Mouse (Mus musculus) olfactory bulb, adult 2 months (tissue): ENCODE measurements around the gene Negr1. TPM values are rescaled to one million over a fixed set of nuclear protein-coding genes. Genes with fewer than 3 reads are reported as not detected.

ENCODE experiments used
- H3K27ac ChIP-seq: fragments of 200-500 bp; 2 replicates; pipeline ENCODE4 v1.5.1; 2012; ENCODE audit warnings: low read depth, low read length; ENCODE audit not compliant: insufficient read depth
- H3K4me1 ChIP-seq: fragments of 200-500 bp; 2 replicates; pipeline ENCODE4 v1.6.1; 2012; ENCODE audit warnings: low read length; ENCODE audit not compliant: control insufficient read depth, insufficient read depth
- H3K4me3 ChIP-seq: fragments of 200-500 bp; 2 replicates; pipeline ENCODE4 v1.5.1; 2012; ENCODE audit warnings: mild to moderate bottlenecking, low read depth, low read length, moderate library complexity; ENCODE audit not compliant: insufficient read depth
- CTCF ChIP-seq: fragments of 200-500 bp; IDR thresholded peaks from 2 replicates; pipeline ENCODE4 v1.5.1; 2012; ENCODE audit warnings: low read depth, mild to moderate bottlenecking, low read length, moderate library complexity; ENCODE audit not compliant: insufficient read depth
- POLR2A ChIP-seq: fragments of 200-500 bp; IDR thresholded peaks from 2 replicates; pipeline ENCODE4 v1.6.1; 2012; ENCODE audit warnings: mild to moderate bottlenecking, low read depth, low read length, moderate library complexity; ENCODE audit not compliant: insufficient read depth
- WGBS: fragments of 180-500 bp; shearing (Covaris S2); methylation state at CpG from one replicate; pipeline ENCODE4 v1.1.7; 2018; 5-methylcytosine and 5-hydroxymethylcytosine counted together
- polyA plus RNA-seq: library from polyadenylated mRNA; stranded (reverse); fragments of >200 nt; gene quantifications from 2 replicates; pipeline ENCODE4 v1.2.4, GENCODE M21; 2012; ENCODE audit warnings: low replicate concordance; ENCODE audit not compliant: missing spikeins, insufficient read depth, insufficient read length

Negr1 gene
- polyA plus RNA-seq, 1 experiment: 504 TPM

DNA sequence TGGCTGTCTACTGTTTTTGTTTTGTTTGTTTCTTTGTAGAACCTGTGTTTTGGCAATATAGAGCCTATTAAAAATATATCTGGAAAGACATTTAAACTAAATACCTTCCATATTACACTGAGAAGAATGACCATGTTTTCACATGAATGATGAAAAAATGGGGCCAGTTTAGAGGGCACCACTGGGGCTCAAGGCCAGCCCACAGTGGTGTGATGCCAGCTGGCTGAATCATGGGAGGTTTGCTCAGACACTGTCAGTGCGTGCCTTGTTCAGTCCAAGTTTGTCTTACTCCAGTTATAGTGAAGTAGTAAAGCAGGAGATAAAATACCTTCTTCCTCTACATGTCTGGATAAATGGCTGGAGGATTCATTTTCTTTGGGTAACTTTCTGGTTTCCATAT, 181.7 kb downstream of the Negr1 start:
- 51% methylated on average over 1 of the region's 1 CpGs for WGBS

DNA sequence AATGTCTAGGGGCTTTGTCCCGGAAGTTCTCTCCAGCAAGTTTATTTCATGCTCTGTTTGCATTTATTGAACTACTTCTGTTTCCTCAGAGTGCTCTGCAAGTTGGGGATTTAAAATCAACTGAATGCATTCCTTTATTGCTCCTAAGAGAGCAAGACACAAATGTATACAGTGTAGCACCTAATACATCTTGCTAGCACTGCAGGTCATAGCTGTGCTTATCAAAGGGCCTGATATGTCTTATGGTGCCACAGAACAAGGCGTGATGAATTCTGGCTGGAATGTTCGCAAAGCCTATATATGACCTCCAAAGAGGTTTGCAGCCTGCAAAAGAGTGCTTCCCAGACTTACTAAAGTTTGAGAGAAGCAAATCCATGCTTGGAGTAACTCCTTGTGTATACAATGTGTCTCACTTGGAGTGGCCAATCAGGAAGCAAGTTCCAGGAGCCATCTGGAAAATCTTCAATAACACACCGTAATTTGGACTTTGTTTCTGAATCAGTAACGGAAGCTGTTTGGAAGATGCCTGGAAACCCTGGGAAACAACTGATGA, 183.7 kb downstream of the Negr1 start:
- no peaks in the 10 kb centered on the region for H3K4me1 ChIP-seq
- no peak overlapping the region for H3K27ac ChIP-seq
- TF ChIP-seq POLR2A (no peak), CTCF (no peak)
- WGBS: 73% methylated on average over 5 of the region's 5 CpGs
- H3K4me3 ChIP-seq: no peak overlapping the region

More for the DNA sequence above, 181.7 kb downstream of the Negr1 start:
- TF ChIP-seq POLR2A: no peak
- H3K4me3 ChIP-seq: no peak overlapping the region
- H3K27ac ChIP-seq: no peak overlapping the region
- H3K4me1 ChIP-seq: no peaks in the 10 kb centered on the region; the same call in 1 of the 2 replicates

DNA sequence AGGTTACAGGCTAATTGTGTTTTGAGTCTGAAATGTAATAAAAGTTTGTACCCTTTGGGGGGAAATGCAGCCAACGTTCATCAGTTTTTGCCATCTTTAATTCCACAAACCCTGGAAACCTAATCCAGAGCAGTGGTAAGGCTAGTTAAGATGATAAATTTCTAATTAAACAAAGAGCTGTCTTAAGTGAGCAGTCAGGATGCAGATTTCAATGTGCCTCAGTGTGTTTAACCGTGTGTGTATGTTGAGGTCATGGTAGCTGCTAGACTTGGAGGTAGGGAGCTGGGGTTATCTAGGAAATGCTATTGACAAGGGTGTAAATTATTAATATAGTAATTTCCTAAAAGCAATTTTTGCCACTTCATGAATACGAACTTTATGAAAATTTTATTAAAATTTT, 185.9 kb downstream of the Negr1 start:
- 90% methylated on average over 3 of the region's 3 CpGs for WGBS
- Histone ChIP-seq H3K27ac (no peak overlapping the region), H3K4me1 (no peaks in the 10 kb centered on the region), H3K4me3 (no peak overlapping the region)
- no peak for TF ChIP-seq CTCF
- no peak for TF ChIP-seq POLR2A

DNA sequence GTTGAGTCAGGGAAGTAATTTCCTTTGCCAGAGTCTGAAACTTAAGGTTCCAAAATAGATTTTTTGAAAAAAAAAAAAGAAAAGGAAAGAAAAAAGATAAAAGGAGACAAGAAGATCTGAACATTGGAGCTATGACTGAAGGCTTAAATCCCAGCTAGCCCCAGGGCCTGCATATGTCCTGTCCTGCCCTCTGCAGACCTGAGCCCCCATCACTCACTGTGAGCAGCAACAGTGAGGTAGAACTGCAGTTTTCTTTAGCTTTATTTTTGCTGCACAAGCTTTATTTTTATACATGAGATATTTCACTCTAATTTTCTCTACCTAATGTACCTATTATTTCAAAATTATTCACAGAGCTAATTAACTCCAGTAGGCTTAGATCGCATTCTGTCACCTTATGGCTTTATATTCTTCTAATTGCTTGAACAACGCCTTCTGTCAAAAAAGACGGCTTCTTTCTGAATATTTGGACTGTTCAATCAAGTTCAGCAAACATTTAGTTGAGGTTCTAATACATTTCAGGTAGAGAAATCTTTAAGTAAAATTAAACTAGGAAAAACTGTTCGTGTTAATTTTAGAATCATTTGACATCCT, 192.3 kb downstream of the Negr1 start:
- WGBS: 54% methylated on average over 4 of the region's 4 CpGs
- TF ChIP-seq CTCF: no peak
- no peak for TF ChIP-seq POLR2A

DNA sequence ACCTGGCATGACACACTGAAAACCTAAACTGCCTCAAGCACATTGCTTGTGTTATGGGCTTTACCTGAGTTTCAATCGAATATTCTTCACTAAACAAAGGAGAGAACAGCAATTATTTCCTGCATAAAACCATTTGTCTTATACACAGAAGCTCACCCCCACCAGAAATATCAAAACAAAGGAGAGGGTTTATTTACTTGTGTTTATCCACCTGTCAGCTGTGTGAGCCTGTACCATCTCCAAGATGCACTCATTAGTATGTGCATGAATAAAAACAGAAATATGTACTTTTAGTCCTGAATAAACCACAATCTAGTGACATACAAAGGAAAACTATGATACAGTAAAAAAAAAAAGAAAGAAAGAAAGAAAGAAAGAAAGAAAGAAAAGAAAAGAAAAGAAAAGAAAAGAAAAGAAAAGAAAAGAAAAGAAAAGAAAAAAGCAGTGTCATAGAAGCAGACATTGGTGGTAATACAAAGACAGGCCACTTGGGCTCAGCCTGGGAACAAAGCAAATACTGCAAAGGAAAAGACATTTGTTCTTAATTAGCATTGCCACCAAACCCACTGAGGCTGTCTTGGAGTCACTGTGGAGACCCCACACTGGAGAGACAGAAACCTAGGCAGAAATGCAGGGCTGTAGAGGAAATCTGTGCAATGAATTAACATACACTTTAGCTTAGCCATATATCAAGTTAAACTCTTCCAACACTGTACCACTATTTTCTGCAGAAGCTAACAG, 193.4 kb downstream of the Negr1 start:
- no peaks in the 10 kb centered on the region for H3K4me1 ChIP-seq
- TF ChIP-seq CTCF: no peak
- TF ChIP-seq POLR2A: no peak
- H3K4me3 ChIP-seq: no peak overlapping the region
- 44% methylated on average over 1 of the region's 1 CpGs for WGBS
- H3K27ac ChIP-seq: no peak overlapping the region

More for the DNA sequence above, 192.3 kb downstream of the Negr1 start:
- no peak overlapping the region for H3K27ac ChIP-seq
- H3K4me1 ChIP-seq: no peaks in the 10 kb centered on the region
- H3K4me3 ChIP-seq: no peak overlapping the region

DNA sequence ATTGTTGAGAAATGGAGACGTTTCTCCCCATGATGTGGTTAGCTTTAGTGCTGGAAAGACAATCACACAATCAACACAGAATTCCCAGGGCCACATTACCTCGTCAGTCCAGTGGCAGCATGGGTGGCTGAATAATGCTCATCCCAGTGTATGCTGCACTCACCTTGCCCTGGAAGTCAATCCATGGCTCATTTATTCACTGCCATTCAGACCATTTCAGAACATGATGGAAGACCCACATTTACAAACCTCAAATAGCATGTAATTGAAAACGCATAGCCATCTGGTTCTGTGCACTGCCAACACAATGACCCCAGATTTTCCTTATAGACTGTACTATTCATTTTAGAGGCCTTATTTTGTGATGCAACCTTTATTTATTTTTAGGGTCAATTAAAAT, 203.4 kb downstream of the Negr1 start:
- TF ChIP-seq POLR2A (no peak), CTCF (no peak)
- 77% methylated on average over 3 of the region's 3 CpGs for WGBS

DNA sequence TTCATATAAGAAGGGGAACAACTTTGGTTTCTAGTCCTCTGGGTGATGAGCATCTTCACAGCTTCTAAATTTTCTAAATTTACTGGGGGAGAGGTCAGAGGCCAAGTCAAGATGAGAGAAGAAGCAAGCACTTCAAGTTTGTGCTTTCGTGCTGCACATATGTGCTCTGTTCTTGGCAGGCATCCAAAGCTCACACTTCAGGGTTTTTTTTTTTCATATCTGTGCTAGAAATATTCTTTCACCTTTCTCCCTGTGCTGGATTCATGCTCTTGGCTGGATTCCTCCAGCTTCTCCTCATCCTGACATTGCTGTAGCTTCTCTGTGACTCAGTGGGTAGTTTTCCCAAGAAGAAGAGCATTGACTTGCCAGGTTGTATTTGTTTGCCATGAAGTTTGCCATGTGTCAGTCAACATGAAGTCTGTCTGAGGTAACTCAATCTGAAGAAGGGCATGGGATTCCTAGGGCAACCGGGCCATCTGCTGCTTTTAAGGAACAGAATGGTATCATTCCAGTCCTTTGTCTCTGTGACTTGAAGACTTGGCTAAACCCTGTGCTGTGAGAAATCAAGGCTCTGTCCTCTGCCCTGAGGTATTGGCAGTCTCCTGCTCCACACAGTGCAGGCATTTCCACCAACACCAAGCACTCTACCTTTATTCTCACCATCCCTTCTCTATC, 204.7 kb downstream of the Negr1 start:
- Histone ChIP-seq H3K27ac (no peak overlapping the region), H3K4me3 (no peak overlapping the region), H3K4me1 (peaks cover 5% of the 10 kb centered on the region; the same call in 1 of the 2 replicates)
- no peak for TF ChIP-seq POLR2A
- TF ChIP-seq CTCF: no peak
- 62% methylated on average over 2 of the region's 2 CpGs for WGBS

More for the DNA sequence above, 203.4 kb downstream of the Negr1 start:
- Histone ChIP-seq H3K27ac (no peak overlapping the region), H3K4me3 (no peak overlapping the region), H3K4me1 (peaks cover 5% of the 10 kb centered on the region; the same call in 1 of the 2 replicates)

DNA sequence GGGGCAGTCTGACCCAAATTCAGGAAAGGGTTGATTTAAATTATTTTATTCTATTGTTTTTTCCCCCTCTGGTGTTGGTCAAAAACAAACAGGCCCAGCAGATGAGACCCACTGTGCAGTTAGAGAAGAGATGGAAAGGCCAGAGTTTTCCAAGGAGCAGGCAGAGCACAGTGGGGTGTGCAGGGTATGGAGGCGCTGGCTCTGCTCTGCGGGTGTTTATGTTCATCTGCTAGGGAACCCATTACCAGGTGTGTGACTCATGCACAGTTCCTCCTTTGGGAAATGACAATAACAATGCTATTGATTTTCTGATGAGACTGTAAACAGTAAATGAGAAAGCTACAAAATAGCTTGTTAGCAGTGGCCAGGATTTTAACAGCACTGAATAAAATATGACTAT, 210.0 kb downstream of the Negr1 start:
- Histone ChIP-seq H3K4me1 (peaks cover 7% of the 10 kb centered on the region), H3K27ac (no peak overlapping the region), H3K4me3 (no peak overlapping the region)
- TF ChIP-seq CTCF: no peak
- no peak for TF ChIP-seq POLR2A
- 47% methylated on average over 2 of the region's 2 CpGs for WGBS

DNA sequence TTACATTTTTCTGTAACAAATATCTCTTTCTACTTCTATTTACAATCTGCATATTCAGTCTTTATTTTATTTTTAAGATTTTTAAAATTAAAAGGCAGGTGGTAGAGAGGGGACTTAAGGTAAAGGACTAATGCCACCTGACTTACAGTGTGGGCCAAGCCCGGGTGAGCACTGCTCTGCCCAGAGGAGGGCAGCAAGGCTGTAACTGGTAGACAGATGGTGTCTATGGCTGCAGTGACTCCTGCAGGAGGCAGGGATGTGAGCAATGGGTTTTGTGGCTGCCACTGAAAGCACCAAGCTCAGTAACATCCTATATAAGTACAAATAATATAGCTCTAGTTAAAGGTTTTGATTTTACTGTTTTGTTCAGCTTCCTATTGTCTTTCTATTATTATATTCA, 210.5 kb downstream of the Negr1 start:
- 60% methylated on average over 1 of the region's 1 CpGs for WGBS
- TF ChIP-seq POLR2A (no peak), CTCF (no peak)
- Histone ChIP-seq H3K4me1 (peaks cover 7% of the 10 kb centered on the region), H3K27ac (no peak overlapping the region), H3K4me3 (no peak overlapping the region)
